In the genomic region with DNA sequence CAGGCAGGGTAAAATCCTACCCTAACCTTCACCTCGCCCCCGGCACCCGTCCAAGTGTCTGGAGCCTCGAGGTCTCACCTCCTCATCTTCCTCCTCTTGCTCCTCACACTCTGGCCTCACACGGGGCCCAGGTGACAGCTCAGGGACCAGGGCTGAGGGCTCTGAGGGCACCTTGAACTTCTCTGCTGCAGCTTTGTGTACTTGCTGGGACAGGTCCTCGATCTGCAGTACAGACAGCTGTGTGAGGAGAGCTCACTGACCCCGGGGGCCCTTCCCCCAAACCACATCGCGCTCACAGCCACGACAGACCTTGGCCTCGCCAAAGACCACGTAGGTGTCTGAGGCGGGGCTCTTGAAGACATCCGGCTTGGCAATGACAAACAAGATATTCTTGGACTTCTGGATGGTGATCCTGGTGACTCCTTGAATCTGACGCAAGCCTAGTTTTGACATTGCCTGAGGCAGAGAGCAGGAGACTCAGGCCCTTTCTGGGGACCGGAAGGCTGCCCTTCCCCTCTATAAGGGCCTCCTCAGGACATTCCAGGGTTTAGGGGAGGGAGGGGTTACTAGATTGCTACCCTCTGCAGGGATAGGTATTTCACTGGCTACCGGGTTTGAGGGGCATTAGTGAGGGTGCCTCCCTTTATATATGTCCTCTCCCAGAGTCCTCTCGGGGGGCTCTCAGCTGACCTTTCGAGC, we compare ENCODE assay signal across 11 mouse cellular contexts. TPM values are rescaled to one million over a fixed set of nuclear protein-coding genes. Genes with fewer than 3 reads are reported as not detected.
DNase-seq lines count a peak whose midpoint lies in the region; ATAC-seq and TF ChIP-seq lines count a peak whose summit lies in the region.
"Had no signal": no experiment of that assay in that cellular context is flagged by ENCODE, and none has a peak within 500 bp of the region (broad histone marks: within the 10 kb centered on the region; RNA-seq: fewer than 3 reads in every experiment).

No protein-coding gene starts in this region.

- H3K27me3 ChIP-seq in heart, embryonic 10.5 days (ENCODE audit: insufficient read depth, poor library complexity, severe bottlenecking): peaks cover 39% of the 10 kb centered on the region
- H3K27me3 ChIP-seq in E14TG2a.4 (ENCODE audit: insufficient read depth, low read length): peaks cover 13% of the 10 kb centered on the region
- H3K27me3 ChIP-seq in forebrain, embryonic 13.5 days: no peaks in the 10 kb centered on the region
- peaks cover 9% of the 10 kb centered on the region for H3K27me3 ChIP-seq in liver, embryonic 16.5 days (ENCODE audit: control insufficient read depth, insufficient read depth, low read depth, low read length)
- H3K27me3 ChIP-seq: embryonic facial prominence, embryonic 15.5 days had no signal

- H3K4me2 ChIP-seq in forebrain, embryonic 13.5 days: peak overlapping the region; percentile 57
- peak overlapping the region; percentile 36 for H3K4me2 ChIP-seq in liver, embryonic 16.5 days (ENCODE audit: low read depth, low read length)
- H3K4me2 ChIP-seq: embryonic facial prominence, embryonic 15.5 days had no signal

- H3K27ac ChIP-seq in heart, embryonic 10.5 days: peak overlapping the region; percentile 48
- H3K27ac ChIP-seq in forebrain, embryonic 13.5 days: peak overlapping the region; percentile 61
- no peak overlapping the region for H3K27ac ChIP-seq in liver, embryonic 16.5 days (ENCODE audit: low read length)
- H3K27ac ChIP-seq: embryonic facial prominence, embryonic 15.5 days had no signal

- peaks cover 63% of the 10 kb centered on the region for H3K4me1 ChIP-seq in heart, embryonic 10.5 days
- H3K4me1 ChIP-seq in E14TG2a.4 (replicated peaks; ENCODE audit: low read depth, low read length): peaks cover 48% of the 10 kb centered on the region
- H3K4me1 ChIP-seq in forebrain, embryonic 13.5 days: peaks cover 35% of the 10 kb centered on the region
- H3K4me1 ChIP-seq in liver, embryonic 16.5 days (ENCODE audit: control insufficient read depth, low read depth, low read length): peaks cover 50% of the 10 kb centered on the region

- no peaks in the 10 kb centered on the region for H3K9me3 ChIP-seq in heart, embryonic 10.5 days
- H3K9me3 ChIP-seq in E14TG2a.4 (ENCODE audit: low read length): no peaks in the 10 kb centered on the region
- no peaks in the 10 kb centered on the region for H3K9me3 ChIP-seq in forebrain, embryonic 13.5 days (replicated peaks)
- no peaks in the 10 kb centered on the region for H3K9me3 ChIP-seq in liver, embryonic 16.5 days (replicated peaks; ENCODE audit: control insufficient read depth, low read length)
- H3K9me3 ChIP-seq: embryonic facial prominence, embryonic 15.5 days had no signal

- H3K4me3 ChIP-seq in heart, embryonic 10.5 days: peak overlapping the region; percentile 39
- peak overlapping the region; percentile 37; the same call in 1 of the 2 replicates for H3K4me3 ChIP-seq in E14TG2a.4 (replicated peaks; ENCODE audit: low read length)
- peak overlapping the region; percentile 28 for H3K4me3 ChIP-seq in forebrain, embryonic 13.5 days
- H3K4me3 ChIP-seq in liver, embryonic 16.5 days (ENCODE audit: low read depth, low read length): peak overlapping the region; percentile 35
- H3K4me3 ChIP-seq: embryonic facial prominence, embryonic 15.5 days had no signal

- DNase-seq in heart, embryonic 10.5 days (ENCODE audit: low spot score): peak; percentile 74
- no peak for DNase-seq in heart, adult 8-10 months (ENCODE audit: low spot score)
- no peak for DNase-seq in frontal cortex, postnatal 14 days (ENCODE audit: low spot score in 2 of 2)
- DNase-seq in urinary bladder, postnatal 4 days (ENCODE audit: low spot score in 2 of 2): no peak

- peaks cover 55% of the 10 kb centered on the region for H3K36me3 ChIP-seq in heart, embryonic 10.5 days
- peaks cover 41% of the 10 kb centered on the region for H3K36me3 ChIP-seq in E14TG2a.4 (ENCODE audit: insufficient read depth, low read length)
- peaks cover 86% of the 10 kb centered on the region for H3K36me3 ChIP-seq in forebrain, embryonic 13.5 days (ENCODE audit: poor library complexity, severe bottlenecking)
- H3K36me3 ChIP-seq in liver, embryonic 16.5 days (ENCODE audit: control insufficient read depth, insufficient read depth): peaks cover 29% of the 10 kb centered on the region

- 52% methylated on average over 19 of the region's 19 CpGs for WGBS in heart, embryonic 10.5 days
- WGBS in forebrain, embryonic 13.5 days: 61% methylated on average over 19 of the region's 19 CpGs
- WGBS in liver, embryonic 16.5 days (ENCODE audit: insufficient replicate concordance): 65% methylated on average over 19 of the region's 19 CpGs

- no peak for TF ChIP-seq CTCF in E14TG2a.4 (conservative IDR thresholded peaks at IDR 0.05; ENCODE audit: low read length)

- H3K9ac ChIP-seq in forebrain, embryonic 13.5 days: peak overlapping the region; percentile 61
- peak overlapping the region; percentile 34; the same call in 1 of the 2 replicates for H3K9ac ChIP-seq in liver, embryonic 16.5 days (ENCODE audit: low read depth, low read length)
- H3K9ac ChIP-seq: embryonic facial prominence, embryonic 15.5 days had no signal

- ATAC-seq in forebrain, embryonic 13.5 days: peak; percentile 14
- ATAC-seq in liver, embryonic 16.5 days (ENCODE audit: low read depth): no peak
- ATAC-seq in megakaryocyte-erythroid progenitor cell, adult 5-6 weeks (replicated peaks; ENCODE audit: low FRiP score, low TSS enrichment, poor library complexity, severe bottlenecking): no peak

RNA-seq across cellular contexts. Expression of a gene that starts 7.5 kb away (rescaled TPM):
- 2.4 and 2.9 TPM in 2 replicates for polyA plus RNA-seq in heart, embryonic 10.5 days (2016; fragmentation: Nextera tagmentation; extraction: Ambion mirVana)
- under 1 TPM; 0.22 to 0.65 (median 0.50) TPM for total RNA-seq in heart, adult 8-10 months (2022)
- 50.1 and 62.2 TPM in 2 replicates for polyA plus RNA-seq in forebrain, embryonic 13.5 days (2015; fragmentation: Nextera tagmentation; extraction: Ambion mirVana)
- 3.2 and 3.6 TPM in 2 replicates for polyA plus RNA-seq in liver, embryonic 16.5 days (2015; fragmentation: Nextera tagmentation; extraction: Ambion mirVana)
- total RNA-seq in megakaryocyte-erythroid progenitor cell, adult 5-6 weeks (2014; fragmentation: Nextera tagmentation): not detected in 2 replicates
- not detected in 2 replicates for total RNA-seq in megakaryocyte-erythroid progenitor cell, adult 5-6 weeks (2017)

RNA-seq across cellular contexts. Expression of a gene that starts 27.5 kb away (rescaled TPM):
- polyA plus RNA-seq in heart, embryonic 10.5 days (2016; fragmentation: Nextera tagmentation; extraction: Ambion mirVana): 72.1 and 73.8 TPM in 2 replicates
- 100 to 1,000 TPM in 3 of 4 experiments, 10 to 100 TPM in 1; 96.9 to 117 (median 106) TPM for total RNA-seq in heart, adult 8-10 months (2022)
- polyA plus RNA-seq in forebrain, embryonic 13.5 days (2015; fragmentation: Nextera tagmentation; extraction: Ambion mirVana): 32.1 and 36.5 TPM in 2 replicates
- 27.2 and 28.6 TPM in 2 replicates for polyA plus RNA-seq in liver, embryonic 16.5 days (2015; fragmentation: Nextera tagmentation; extraction: Ambion mirVana)
- total RNA-seq in megakaryocyte-erythroid progenitor cell, adult 5-6 weeks (2014; fragmentation: Nextera tagmentation): 113 and 130 TPM in 2 replicates
- 27.5 and 51.5 TPM in 2 replicates for total RNA-seq in megakaryocyte-erythroid progenitor cell, adult 5-6 weeks (2017)

RNA-seq across cellular contexts. Expression of a gene that starts 40.1 kb away (rescaled TPM):
- polyA plus RNA-seq in heart, embryonic 10.5 days (2016; fragmentation: Nextera tagmentation; extraction: Ambion mirVana): not detected in 2 replicates
- total RNA-seq in heart, adult 8-10 months (2022): not detected
- not detected in 2 replicates for polyA plus RNA-seq in forebrain, embryonic 13.5 days (2015; fragmentation: Nextera tagmentation; extraction: Ambion mirVana)
- polyA plus RNA-seq in liver, embryonic 16.5 days (2015; fragmentation: Nextera tagmentation; extraction: Ambion mirVana): not detected in 2 replicates
- total RNA-seq in megakaryocyte-erythroid progenitor cell, adult 5-6 weeks (2014; fragmentation: Nextera tagmentation): not detected in 2 replicates
- total RNA-seq in megakaryocyte-erythroid progenitor cell, adult 5-6 weeks (2017): not detected in 2 replicates
- total RNA-seq: left cerebral cortex, postnatal 36 days had no signal
- polyA plus RNA-seq: embryonic facial prominence, embryonic 15.5 days; stomach, embryonic 14.5 days had no signal

RNA-seq across cellular contexts. Expression of a gene that starts 51.7 kb away (rescaled TPM):
- polyA plus RNA-seq in heart, embryonic 10.5 days (2016; fragmentation: Nextera tagmentation; extraction: Ambion mirVana): 86.1 and 108 TPM in 2 replicates
- 10 to 100 TPM; 26.3 to 33.8 (median 29.8) TPM for total RNA-seq in heart, adult 8-10 months (2022)
- 82.2 and 90.5 TPM in 2 replicates for polyA plus RNA-seq in forebrain, embryonic 13.5 days (2015; fragmentation: Nextera tagmentation; extraction: Ambion mirVana)
- 34.5 and 36.0 TPM in 2 replicates for polyA plus RNA-seq in liver, embryonic 16.5 days (2015; fragmentation: Nextera tagmentation; extraction: Ambion mirVana)
- total RNA-seq in megakaryocyte-erythroid progenitor cell, adult 5-6 weeks (2014; fragmentation: Nextera tagmentation): 45.8 and 55.6 TPM in 2 replicates
- 26.8 and 32.7 TPM in 2 replicates for total RNA-seq in megakaryocyte-erythroid progenitor cell, adult 5-6 weeks (2017)

RNA-seq across cellular contexts. Expression of a gene that starts 60.0 kb away (rescaled TPM):
- polyA plus RNA-seq in heart, embryonic 10.5 days (2016; fragmentation: Nextera tagmentation; extraction: Ambion mirVana): 1.3 and 2.5 TPM in 2 replicates
- total RNA-seq in heart, adult 8-10 months (2022): 1 to 10 TPM; 4.0 to 5.6 (median 5.5) TPM
- 1.9 and 2.2 TPM in 2 replicates for polyA plus RNA-seq in forebrain, embryonic 13.5 days (2015; fragmentation: Nextera tagmentation; extraction: Ambion mirVana)
- 0.31 TPM in 1 of 2 replicates, not detected in the other for polyA plus RNA-seq in liver, embryonic 16.5 days (2015; fragmentation: Nextera tagmentation; extraction: Ambion mirVana)
- total RNA-seq in megakaryocyte-erythroid progenitor cell, adult 5-6 weeks (2014; fragmentation: Nextera tagmentation): not detected in 2 replicates
- not detected in 2 replicates for total RNA-seq in megakaryocyte-erythroid progenitor cell, adult 5-6 weeks (2017)

Comparison
In these comparisons a context has a peak if more than half of its experiments do, and no peak if none do; other contexts are left out.
1. RNA of a gene that starts 7.5 kb away (polyA plus RNA-seq): 50.1 to 62.2 TPM in forebrain, embryonic 13.5 days; 3.2 to 3.6 TPM in liver, embryonic 16.5 days and 2.4 to 2.9 TPM in heart, embryonic 10.5 days; every median in the first group is over 10 times any median in the second.
2. Peak in every context shown above with its lines, with median percentiles within 50 percentile points of each other: H3K4me3 ChIP-seq.